Mouse (Mus musculus) lung, adult 2 months (tissue): Measurements from ENCODE around the gene Sipa1.

Experiments used
- CTCF ChIP-seq: fragments of 200-500 bp; IDR thresholded peaks from 2 replicates; pipeline ENCODE4 v1.5.1; 2011; ENCODE audit warnings: mild to moderate bottlenecking, low read length, control low read depth; ENCODE audit not compliant: insufficient read depth
- POLR2A ChIP-seq: fragments of 200-500 bp; IDR thresholded peaks from 2 replicates; pipeline ENCODE4 v1.6.1; 2011; ENCODE audit warnings: low read depth, mild to moderate bottlenecking, control low read depth, low read length, borderline replicate concordance; ENCODE audit errors: extremely low read depth

- TF ChIP-seq CTCF = no peak
- TF ChIP-seq POLR2A = no peak; the same call in 1 of the 2 replicates
Observed at GRCm38 (mm10) chr19:5649298-5649741, 14.2 kb downstream of the Sipa1 start.
